Mouse (Mus musculus) heart, embryonic 12.5 days (tissue): ENCODE data around the gene Ccdc126. TPM values are rescaled to one million over a fixed set of nuclear protein-coding genes. Genes with fewer than 3 reads are reported as not detected.
"Not testable (repeated sequence)": the region's sequence is repeated elsewhere in the genome, so short reads cannot be mapped to it uniquely, and the experiment has no call there.

Experiments
- ATAC-seq: fragments of 200-750 bp; cut with Nextera tagmentation; 2 replicates; pipeline ENCODE4 v1.8.0; 2017; ENCODE audit warnings: moderate TSS enrichment, moderate library complexity; ENCODE audit not compliant: insufficient number of reproducible peaks, low FRiP score
- H3K27ac ChIP-seq: fragments of 300-500 bp; sonication (generic); 2 replicates; pipeline ENCODE4 v1.5.1; 2016; ENCODE audit warnings: mild to moderate bottlenecking, moderate library complexity; ENCODE audit not compliant: poor library complexity, severe bottlenecking
- H3K27me3 ChIP-seq: fragments of 300-500 bp; sonication (generic); replicated peaks from 2 replicates; pipeline ENCODE4 v1.6.1; 2016; ENCODE audit warnings: mild to moderate bottlenecking, moderate library complexity
- H3K36me3 ChIP-seq: fragments of 300-500 bp; sonication (generic); 2 replicates; pipeline ENCODE4 v1.6.1; 2016; ENCODE audit warnings: mild to moderate bottlenecking, moderate library complexity
- H3K4me1 ChIP-seq: fragments of 300-500 bp; sonication (generic); replicated peaks from 2 replicates; pipeline ENCODE4 v1.6.1; 2016; ENCODE audit warnings: mild to moderate bottlenecking
- H3K4me2 ChIP-seq: fragments of 300-500 bp; sonication (generic); 2 replicates; pipeline ENCODE4 v1.6.1; 2016; ENCODE audit warnings: mild to moderate bottlenecking, moderate library complexity
- H3K4me3 ChIP-seq: fragments of 300-500 bp; sonication (generic); 2 replicates; pipeline ENCODE4 v1.5.1; 2016; ENCODE audit warnings: mild to moderate bottlenecking
- H3K9ac ChIP-seq: fragments of 300-500 bp; sonication (generic); 2 replicates; pipeline ENCODE4 v1.6.1; 2016; ENCODE audit warnings: mild to moderate bottlenecking, moderate library complexity
- H3K9me3 ChIP-seq: fragments of 300-500 bp; sonication (generic); replicated peaks from 2 replicates; pipeline ENCODE4 v1.6.1; 2016; ENCODE audit warnings: mild to moderate bottlenecking, moderate library complexity
- WGBS: fragments of 180-500 bp; shearing (Covaris S2); methylation state at CpG from one replicate; pipeline ENCODE4 v1.1.7; 2016; 5-methylcytosine and 5-hydroxymethylcytosine counted together
- polyA plus RNA-seq: library from polyadenylated mRNA; unstranded; fragments of >200 nt; fragmentation: Nextera tagmentation; extraction: Ambion mirVana; gene quantifications from 2 replicates; pipeline ENCODE4 v1.2.1, GENCODE M21; 2016

Gene Ccdc126
- 7.4 and 8.1 TPM in 2 replicates for polyA plus RNA-seq

DNA sequence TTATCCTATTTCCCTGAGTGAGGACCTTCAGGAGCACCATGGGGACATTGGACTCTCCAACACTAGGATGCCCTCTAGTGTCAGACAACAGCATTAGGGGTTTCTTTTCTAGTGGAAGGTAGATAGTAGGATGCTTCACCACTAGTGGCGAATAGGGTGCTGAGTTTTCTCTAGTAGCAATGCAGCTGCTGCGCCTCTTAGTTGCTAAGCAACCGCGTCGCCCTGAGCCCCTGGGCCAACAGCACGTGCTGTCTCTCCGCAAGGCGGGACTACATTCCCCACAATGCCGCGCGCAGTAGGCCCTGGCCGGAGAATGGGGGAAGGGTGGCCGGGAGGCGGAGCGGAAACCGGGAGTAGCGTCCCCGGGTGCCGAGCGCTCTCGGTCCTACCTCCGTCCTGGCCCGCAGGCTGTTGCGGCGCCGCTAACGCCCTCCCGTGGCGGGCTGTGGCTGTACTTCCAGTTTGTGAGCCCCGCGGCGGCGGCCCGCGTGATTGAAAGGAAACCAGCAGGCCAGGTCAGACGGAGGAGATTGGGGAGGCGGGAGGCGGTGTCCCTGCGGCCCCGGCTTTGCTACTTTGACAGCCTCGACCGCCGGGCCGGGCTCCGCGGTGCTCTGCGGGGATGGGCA, at the start of gene Ccdc126:
TSS of gene Ccdc126 (plus strand) at position 309 of the 629 bp plus-strand sequence.
- peak; percentile 99 for ATAC-seq
- peak within 1 kb of the TSS; percentile 82 for H3K4me2 ChIP-seq
- H3K27ac ChIP-seq = peak within 1 kb of the TSS; percentile 86
- H3K4me3 ChIP-seq = peak within 1 kb of the TSS; percentile 74
- H3K27me3 ChIP-seq = no peaks in the 10 kb centered on the region
- H3K4me1 ChIP-seq = peaks cover 21% of the 10 kb centered on the region
- H3K9ac ChIP-seq = peak within 1 kb of the TSS; percentile 87
- WGBS = under 1% methylated on average over 47 of the region's 47 CpGs
- H3K36me3 ChIP-seq = no peaks in the 10 kb centered on the region
- H3K9me3 ChIP-seq = no peaks in the 10 kb centered on the region

DNA sequence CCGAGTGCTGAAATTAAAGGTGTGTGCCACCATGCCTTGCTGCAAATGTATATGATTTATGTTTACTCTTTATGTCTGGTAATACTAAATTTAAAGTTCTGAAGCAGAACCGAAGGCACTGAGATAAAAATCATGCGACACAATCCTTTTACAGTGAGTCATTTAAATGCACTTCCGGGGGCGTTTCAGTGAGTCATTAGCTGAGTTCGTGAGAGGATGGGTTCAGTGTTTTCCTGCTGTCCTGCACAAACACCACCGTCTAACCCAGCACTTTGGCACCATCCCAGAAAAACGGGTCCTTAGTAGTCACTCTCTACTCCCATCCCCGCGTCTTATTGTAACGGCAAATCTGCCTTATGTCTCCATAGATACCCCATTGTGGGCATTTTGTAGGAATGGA, 49.2 kb upstream of the Ccdc126 start:
- Histone ChIP-seq H3K4me3 (no peak overlapping the region), H3K9me3 (no peaks in the 10 kb centered on the region), H3K36me3 (no peaks in the 10 kb centered on the region), H3K4me2 (no peak overlapping the region), H3K9ac (no peak overlapping the region), H3K27me3 (no peaks in the 10 kb centered on the region), H3K4me1 (no peaks in the 10 kb centered on the region), H3K27ac (no peak overlapping the region)
- 55% methylated on average over 11 of the region's 11 CpGs for WGBS
- no peak for ATAC-seq

DNA sequence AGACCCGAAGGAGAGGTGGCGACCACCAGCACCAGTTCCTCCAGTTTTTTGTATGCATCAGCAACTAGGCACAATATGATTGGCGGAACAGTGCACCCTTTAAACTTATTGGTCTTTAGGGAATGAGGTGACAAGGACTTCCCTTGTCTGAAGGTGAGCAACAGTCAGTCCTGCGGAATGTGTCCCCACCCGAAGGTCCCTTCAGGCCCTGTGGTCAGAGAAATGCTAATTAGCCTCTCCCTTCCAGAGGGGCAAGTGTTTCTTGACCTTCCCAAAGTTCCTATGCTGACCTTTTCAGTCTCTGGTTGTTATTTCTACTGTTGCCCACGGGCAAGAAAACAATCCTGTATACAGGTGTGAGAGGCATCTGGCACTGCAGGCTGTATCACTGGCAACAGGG, 47.3 kb upstream of the Ccdc126 start:
- Histone ChIP-seq H3K9ac (no peak overlapping the region), H3K27ac (no peak overlapping the region), H3K36me3 (no peaks in the 10 kb centered on the region), H3K27me3 (no peaks in the 10 kb centered on the region), H3K4me2 (no peak overlapping the region), H3K4me1 (no peaks in the 10 kb centered on the region), H3K4me3 (no peak overlapping the region), H3K9me3 (no peaks in the 10 kb centered on the region)
- ATAC-seq = no peak
- WGBS = 82% methylated on average over 6 of the region's 6 CpGs

DNA sequence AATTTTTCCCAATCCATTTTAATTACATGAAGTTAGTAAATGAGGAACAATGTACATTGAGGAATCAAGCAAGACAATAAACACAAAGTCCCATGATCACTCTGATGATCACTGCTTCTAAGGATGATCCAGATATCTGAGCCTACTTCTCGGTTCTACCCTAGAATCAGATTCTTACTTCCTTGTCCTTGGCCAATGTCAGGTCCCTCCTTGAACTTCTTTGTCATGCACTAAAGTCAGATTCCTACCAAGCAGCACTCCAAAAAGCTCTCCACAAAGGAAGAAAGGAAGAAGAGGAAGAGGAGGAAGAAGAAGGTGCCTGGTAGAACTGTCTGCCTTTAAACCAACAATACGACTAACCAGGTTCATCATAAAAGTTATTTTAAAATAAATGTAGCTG, 46.2 kb upstream of the Ccdc126 start:
- WGBS = 83% methylated on average over 2 of the region's 2 CpGs

DNA sequence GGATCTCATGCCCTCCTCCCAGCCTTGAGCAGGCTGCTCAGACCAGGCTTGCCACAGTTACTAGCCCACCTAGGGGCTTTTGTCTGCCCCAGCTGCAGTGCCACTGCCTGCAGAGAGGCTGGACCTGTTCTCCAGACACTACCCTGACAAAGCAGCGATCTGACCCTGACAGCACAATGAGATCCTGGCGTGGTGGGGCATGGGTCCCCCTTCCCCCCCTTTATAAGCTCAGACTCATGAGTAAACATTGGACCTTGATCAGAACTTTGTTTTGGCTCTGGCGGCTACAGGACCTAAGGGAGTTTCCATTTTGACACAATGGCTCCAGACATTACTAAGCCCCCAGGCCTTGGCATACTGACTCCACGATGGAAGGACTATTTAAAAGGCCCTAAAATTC, 45.1 kb upstream of the Ccdc126 start:
- no peak for ATAC-seq
- WGBS = 50% methylated on average over 4 of the region's 4 CpGs
- Histone ChIP-seq H3K4me1 (no peaks in the 10 kb centered on the region), H3K4me2 (no peak overlapping the region), H3K9ac (no peak overlapping the region), H3K27me3 (no peaks in the 10 kb centered on the region), H3K4me3 (no peak overlapping the region), H3K36me3 (no peaks in the 10 kb centered on the region), H3K9me3 (no peaks in the 10 kb centered on the region), H3K27ac (no peak overlapping the region)

More for the DNA sequence above, 46.2 kb upstream of the Ccdc126 start:
- no peaks in the 10 kb centered on the region for H3K4me1 ChIP-seq
- no peaks in the 10 kb centered on the region for H3K27me3 ChIP-seq
- ATAC-seq = no peak
- H3K9me3 ChIP-seq = no peaks in the 10 kb centered on the region
- no peak overlapping the region for H3K9ac ChIP-seq
- H3K27ac ChIP-seq = no peak overlapping the region
- H3K4me2 ChIP-seq = no peak overlapping the region
- no peak overlapping the region for H3K4me3 ChIP-seq
- H3K36me3 ChIP-seq = no peaks in the 10 kb centered on the region

DNA sequence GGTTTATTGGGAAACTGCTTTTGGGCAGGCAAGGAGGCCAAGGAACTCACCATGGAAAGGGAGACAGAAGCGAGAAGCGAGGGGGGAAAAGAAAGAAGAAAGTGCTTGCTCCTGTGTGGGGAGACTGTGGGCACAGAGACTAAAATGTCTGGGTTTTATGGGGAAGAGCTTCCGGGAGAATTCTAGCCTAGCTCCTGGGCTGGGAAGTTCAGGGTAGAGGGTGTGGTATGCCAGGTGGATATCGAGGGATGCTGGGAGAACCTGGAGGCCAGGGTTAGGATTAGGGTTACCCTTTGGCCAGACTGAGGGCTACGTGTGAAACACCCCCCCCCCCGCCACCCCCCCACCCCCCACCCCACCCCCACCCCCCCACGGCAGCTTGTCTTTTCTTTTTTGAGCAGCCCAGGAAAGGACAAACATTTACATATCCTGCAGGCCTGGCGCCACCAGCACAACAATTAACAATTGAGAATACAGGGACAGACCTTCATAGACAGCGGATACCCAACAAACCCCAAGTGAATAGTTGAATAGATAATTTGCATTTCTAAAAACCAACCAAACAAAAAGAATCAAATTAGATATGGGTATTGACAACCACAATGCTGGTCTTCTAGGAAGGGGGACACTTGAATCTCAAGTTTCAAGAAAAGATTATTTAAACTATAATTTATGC, 44.5 kb upstream of the Ccdc126 start:
- no peak for ATAC-seq
- no peaks in the 10 kb centered on the region for H3K4me1 ChIP-seq
- H3K9me3 ChIP-seq = no peaks in the 10 kb centered on the region
- H3K27ac ChIP-seq = no peak overlapping the region
- H3K9ac ChIP-seq = no peak overlapping the region
- H3K36me3 ChIP-seq = no peaks in the 10 kb centered on the region
- H3K4me2 ChIP-seq = no peak overlapping the region
- 71% methylated on average over 9 of the region's 9 CpGs for WGBS
- H3K4me3 ChIP-seq = no peak overlapping the region
- H3K27me3 ChIP-seq = no peaks in the 10 kb centered on the region

DNA sequence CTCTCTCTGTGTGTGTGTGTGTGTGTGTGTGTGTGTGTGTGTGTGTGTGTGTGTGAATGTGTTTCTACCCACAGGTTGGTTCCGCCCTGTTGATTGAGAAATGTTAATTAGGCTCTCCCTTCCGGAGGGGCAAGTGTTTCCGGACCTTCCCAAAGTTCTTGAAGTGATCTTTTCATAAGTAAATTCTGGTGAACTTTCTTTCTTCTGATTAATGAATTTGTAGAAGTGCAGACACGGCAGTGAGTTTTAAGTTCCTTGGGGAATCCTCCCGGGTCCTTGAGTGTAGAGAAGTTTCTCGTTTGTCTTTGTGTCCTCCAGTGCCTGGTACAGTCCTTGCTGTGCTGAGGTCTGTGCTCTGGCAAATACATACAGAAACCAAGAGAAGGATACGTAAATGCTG, 43.8 kb upstream of the Ccdc126 start:
- no peak overlapping the region for H3K27ac ChIP-seq
- no peaks in the 10 kb centered on the region for H3K4me1 ChIP-seq
- ATAC-seq = no peak
- no peak overlapping the region for H3K4me3 ChIP-seq
- H3K27me3 ChIP-seq = no peaks in the 10 kb centered on the region
- H3K36me3 ChIP-seq = no peaks in the 10 kb centered on the region
- H3K4me2 ChIP-seq = no peak overlapping the region
- 89% methylated on average over 7 of the region's 7 CpGs for WGBS
- no peak overlapping the region for H3K9ac ChIP-seq
- H3K9me3 ChIP-seq = no peaks in the 10 kb centered on the region

DNA sequence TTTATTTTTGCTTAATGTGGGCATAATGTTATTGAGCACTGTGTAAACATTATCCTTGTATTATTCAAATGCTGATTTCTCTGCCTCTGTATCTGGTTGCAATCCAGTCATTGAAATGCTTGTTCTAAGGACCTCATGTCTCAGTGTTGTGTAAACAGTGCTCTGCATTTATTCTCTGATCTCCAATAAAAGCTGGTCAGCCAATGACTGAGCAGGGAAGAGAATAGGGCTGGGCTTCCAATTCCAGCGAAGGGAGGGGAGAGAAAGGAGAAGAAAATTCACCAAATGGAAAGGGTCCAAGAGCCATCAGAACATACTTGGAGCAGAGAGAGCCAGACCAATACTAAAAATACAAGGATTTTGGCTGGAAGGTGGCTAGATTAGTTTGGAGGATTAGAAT, 38.1 kb upstream of the Ccdc126 start:
- H3K36me3 ChIP-seq = no peaks in the 10 kb centered on the region
- H3K4me1 ChIP-seq = no peaks in the 10 kb centered on the region
- no peak for ATAC-seq
- no peaks in the 10 kb centered on the region for H3K27me3 ChIP-seq
- no peak overlapping the region for H3K4me3 ChIP-seq
- H3K27ac ChIP-seq = no peak overlapping the region
- 66% methylated on average over 1 of the region's 1 CpGs for WGBS
- H3K4me2 ChIP-seq = no peak overlapping the region
- H3K9me3 ChIP-seq = no peaks in the 10 kb centered on the region
- no peak overlapping the region for H3K9ac ChIP-seq

DNA sequence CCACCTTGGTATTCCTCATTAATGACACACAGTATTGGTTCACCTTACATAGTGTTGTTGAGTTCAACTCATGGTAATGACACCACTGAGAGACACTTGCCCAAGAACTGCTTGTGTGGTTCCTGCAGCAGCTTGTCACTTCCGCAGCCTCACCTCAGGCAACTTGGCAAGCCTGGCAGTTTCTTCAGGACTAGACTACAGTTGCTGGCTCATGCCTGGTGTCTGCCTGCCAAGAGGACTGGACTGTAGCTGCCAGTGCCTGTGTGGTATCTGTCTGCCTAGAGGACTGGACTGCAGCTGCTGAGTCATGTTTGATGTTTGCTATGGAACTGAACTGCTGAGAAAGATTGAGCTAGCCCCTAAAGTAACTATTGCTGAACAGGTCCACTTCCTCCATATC, 37.0 kb upstream of the Ccdc126 start:
- ATAC-seq = no peak
- Histone ChIP-seq H3K27ac (no peak overlapping the region), H3K27me3 (no peaks in the 10 kb centered on the region), H3K9me3 (no peaks in the 10 kb centered on the region), H3K4me2 (no peak overlapping the region), H3K4me1 (no peaks in the 10 kb centered on the region), H3K36me3 (no peaks in the 10 kb centered on the region), H3K9ac (no peak overlapping the region), H3K4me3 (no peak overlapping the region)
- 87% methylated on average over 1 of the region's 1 CpGs for WGBS

DNA sequence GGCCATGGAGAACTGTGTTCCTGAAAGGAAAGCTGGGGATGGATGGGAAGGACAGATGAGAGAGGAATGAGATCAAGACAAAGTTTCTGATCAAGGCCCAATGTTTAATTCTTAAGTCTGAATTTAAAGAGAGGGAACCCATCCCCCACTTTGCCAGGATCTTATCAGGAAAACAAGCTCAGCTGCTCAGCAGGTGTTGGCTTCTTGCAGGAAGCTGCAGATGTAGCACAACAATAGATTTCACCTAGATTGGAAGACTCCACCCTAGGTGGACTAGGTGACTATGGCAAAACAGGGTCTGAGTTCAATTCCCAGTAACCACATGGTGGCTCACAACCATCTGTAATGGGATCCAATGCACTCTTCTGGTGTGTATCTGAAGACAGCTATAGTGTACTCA, 20.8 kb upstream of the Ccdc126 start:
- H3K27ac ChIP-seq = no peak overlapping the region
- H3K4me2 ChIP-seq = no peak overlapping the region
- H3K9ac ChIP-seq = no peak overlapping the region
- H3K36me3 ChIP-seq = no peaks in the 10 kb centered on the region
- no peaks in the 10 kb centered on the region for H3K9me3 ChIP-seq
- H3K27me3 ChIP-seq = no peaks in the 10 kb centered on the region
- no peaks in the 10 kb centered on the region for H3K4me1 ChIP-seq
- no peak overlapping the region for H3K4me3 ChIP-seq
- no peak for ATAC-seq

DNA sequence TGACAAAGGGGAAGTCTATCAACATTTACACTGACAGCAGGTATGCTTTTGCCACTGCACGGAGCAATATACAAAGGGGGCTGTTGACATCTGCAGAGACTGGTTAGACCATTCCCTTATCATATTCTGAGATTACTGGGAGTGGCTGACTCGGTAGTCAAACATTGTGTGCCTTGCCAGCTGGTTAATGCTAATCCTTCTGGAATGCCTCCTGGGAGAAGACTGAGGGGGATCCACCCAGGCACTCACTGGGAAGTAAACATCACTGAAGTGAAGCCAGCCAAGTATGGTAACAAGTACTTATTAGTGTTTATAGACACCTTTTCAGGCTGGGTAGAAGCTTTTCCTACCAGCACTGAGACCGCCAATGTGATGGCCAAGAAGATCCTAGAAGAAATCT, 4.3 kb upstream of the Ccdc126 start:
- not testable (repeated sequence) for H3K4me3 ChIP-seq, H3K9me3 ChIP-seq, H3K36me3 ChIP-seq, ATAC-seq, H3K27ac ChIP-seq, H3K4me1 ChIP-seq, H3K27me3 ChIP-seq, H3K9ac ChIP-seq, H3K4me2 ChIP-seq
- WGBS = 37% methylated on average over 3 of the region's 3 CpGs
